Mouse (Mus musculus): ENCODE results near the gene Eif4ebp2. TPM values are rescaled to one million over a fixed set of nuclear protein-coding genes. Genes with fewer than 3 reads are reported as not detected.
A peak's percentile ranks its signal among the peaks of the same experiment; 100 is the strongest.

The Eif4ebp2 gene
- polyA plus RNA-seq, 1 experiment from 2014 or later, result 34.8 TPM

GRCm38 (mm10) chr10:61451463-61451930 is 964 bp downstream of the Eif4ebp2 start:
- no peaks in the 10 kb centered on the region for H3K27me3 ChIP-seq (ENCODE audit: control insufficient read depth, insufficient read depth, low read length)
- H3K9ac ChIP-seq (ENCODE audit: low read length), result peak overlapping the region; percentile 91
- H3K36me3 ChIP-seq (ENCODE audit: control insufficient read depth, insufficient read depth, low read length), result no peaks in the 10 kb centered on the region
- ATAC-seq (ENCODE audit: insufficient read depth, low FRiP score, low TSS enrichment), result no peak
- 12% methylated on average over 8 of the region's 8 CpGs for WGBS
- H3K27ac ChIP-seq (ENCODE audit: low read depth, low read length), result no peak overlapping the region
- H3K4me3 ChIP-seq (ENCODE audit: low read depth, low read length), result peak overlapping the region; percentile 93
- no peaks in the 10 kb centered on the region for H3K9me3 ChIP-seq (ENCODE audit: control insufficient read depth, low read length)
- peak overlapping the region; percentile 69 for H3K4me2 ChIP-seq (ENCODE audit: low read depth)
- H3K4me1 ChIP-seq (ENCODE audit: control insufficient read depth, insufficient read depth, low read length), result peaks cover 5% of the 10 kb centered on the region
- DNase-seq (ENCODE audit: low spot score), result peak; percentile 21

- Histone ChIP-seq H3K36me3 (ENCODE audit: control insufficient read depth, insufficient read depth, low read length) (no peaks in the 10 kb centered on the region), H3K4me3 (ENCODE audit: low read depth, low read length) (no peak overlapping the region), H3K9ac (ENCODE audit: low read length) (no peak overlapping the region), H3K9me3 (ENCODE audit: control insufficient read depth, low read length) (no peaks in the 10 kb centered on the region), H3K27ac (ENCODE audit: low read depth, low read length) (no peak overlapping the region), H3K4me2 (ENCODE audit: low read depth) (no peak overlapping the region), H3K27me3 (ENCODE audit: control insufficient read depth, insufficient read depth, low read length) (no peaks in the 10 kb centered on the region), H3K4me1 (ENCODE audit: control insufficient read depth, insufficient read depth, low read length) (peaks cover 5% of the 10 kb centered on the region)
- 79% methylated on average over 3 of the region's 3 CpGs for WGBS
- no peak for DNase-seq (ENCODE audit: low spot score)
- ATAC-seq (ENCODE audit: insufficient read depth, low FRiP score, low TSS enrichment), result no peak
These were observed 3.6 kb downstream of the Eif4ebp2 start for GRCm38 (mm10) chr10:61448834-61449233.

GRCm38 (mm10) chr10:61447581-61448353 is 4.7 kb downstream of the Eif4ebp2 start:
- H3K9me3 ChIP-seq (ENCODE audit: control insufficient read depth, low read length), result no peaks in the 10 kb centered on the region
- peaks cover 5% of the 10 kb centered on the region for H3K4me1 ChIP-seq (ENCODE audit: control insufficient read depth, insufficient read depth, low read length)
- DNase-seq (ENCODE audit: low spot score) (no peak), ATAC-seq (ENCODE audit: insufficient read depth, low FRiP score, low TSS enrichment) (no peak)
- WGBS, result 89% methylated on average over 10 of the region's 10 CpGs
- no peak overlapping the region for H3K4me3 ChIP-seq (ENCODE audit: low read depth, low read length)
- H3K4me2 ChIP-seq (ENCODE audit: low read depth), result no peak overlapping the region
- no peak overlapping the region for H3K9ac ChIP-seq (ENCODE audit: low read length)
- H3K36me3 ChIP-seq (ENCODE audit: control insufficient read depth, insufficient read depth, low read length), result no peaks in the 10 kb centered on the region
- H3K27ac ChIP-seq (ENCODE audit: low read depth, low read length), result no peak overlapping the region
- H3K27me3 ChIP-seq (ENCODE audit: control insufficient read depth, insufficient read depth, low read length), result no peaks in the 10 kb centered on the region

DNA sequence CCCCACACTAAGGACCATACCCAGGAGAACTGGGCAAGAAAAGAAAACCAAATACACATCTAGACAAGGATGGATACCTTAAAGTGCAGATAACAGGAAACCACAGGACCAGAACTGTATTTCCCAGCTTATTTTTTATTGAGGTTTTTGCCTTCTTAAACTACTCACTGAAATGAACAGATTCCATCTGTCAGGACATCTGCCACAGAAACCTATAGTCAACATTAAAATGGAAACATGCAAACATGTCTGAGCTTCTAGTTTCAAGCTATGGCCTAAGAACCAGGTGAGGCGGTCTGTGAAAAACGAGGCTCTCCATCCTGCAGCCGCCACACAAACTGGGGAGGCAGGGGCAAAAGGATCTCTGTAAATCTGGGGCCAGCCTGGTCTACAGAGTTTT is 7.4 kb downstream of the Eif4ebp2 start:
- H3K4me1 ChIP-seq (ENCODE audit: control insufficient read depth, insufficient read depth, low read length), result no peaks in the 10 kb centered on the region
- ATAC-seq (ENCODE audit: insufficient read depth, low FRiP score, low TSS enrichment), result no peak
- no peak overlapping the region for H3K9ac ChIP-seq (ENCODE audit: low read length)
- H3K36me3 ChIP-seq (ENCODE audit: control insufficient read depth, insufficient read depth, low read length), result no peaks in the 10 kb centered on the region
- no peaks in the 10 kb centered on the region for H3K27me3 ChIP-seq (ENCODE audit: control insufficient read depth, insufficient read depth, low read length)
- no peak overlapping the region for H3K4me2 ChIP-seq (ENCODE audit: low read depth)
- no peaks in the 10 kb centered on the region for H3K9me3 ChIP-seq (ENCODE audit: control insufficient read depth, low read length)
- H3K4me3 ChIP-seq (ENCODE audit: low read depth, low read length), result no peak overlapping the region
- WGBS, result 86% methylated on average over 3 of the region's 3 CpGs
- no peak overlapping the region for H3K27ac ChIP-seq (ENCODE audit: low read depth, low read length)
- no peak for DNase-seq (ENCODE audit: low spot score)

DNA sequence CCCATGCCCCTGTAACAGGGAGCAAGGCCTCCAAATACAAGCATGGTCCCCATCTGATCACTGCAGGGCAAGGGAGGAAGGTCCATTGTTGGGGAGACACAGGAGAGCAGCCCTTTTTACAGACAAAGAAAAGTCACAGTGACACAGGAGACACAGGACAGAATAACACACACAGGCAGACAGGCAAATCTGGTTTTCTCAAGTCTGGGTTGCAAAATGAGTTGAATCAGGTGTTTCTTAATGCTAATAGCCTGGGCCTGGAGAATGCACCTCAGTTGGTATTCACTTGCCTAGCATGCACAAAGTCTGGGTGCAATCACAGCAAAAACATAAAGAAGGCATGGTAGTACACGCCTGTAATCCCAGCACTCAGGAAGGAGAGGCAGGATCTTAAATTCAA is 8.6 kb downstream of the Eif4ebp2 start:
- Histone ChIP-seq H3K9ac (ENCODE audit: low read length) (no peak overlapping the region), H3K36me3 (ENCODE audit: control insufficient read depth, insufficient read depth, low read length) (no peaks in the 10 kb centered on the region), H3K4me2 (ENCODE audit: low read depth) (no peak overlapping the region), H3K4me3 (ENCODE audit: low read depth, low read length) (no peak overlapping the region), H3K27me3 (ENCODE audit: control insufficient read depth, insufficient read depth, low read length) (no peaks in the 10 kb centered on the region), H3K27ac (ENCODE audit: low read depth, low read length) (no peak overlapping the region), H3K4me1 (ENCODE audit: control insufficient read depth, insufficient read depth, low read length) (no peaks in the 10 kb centered on the region), H3K9me3 (ENCODE audit: control insufficient read depth, low read length) (no peaks in the 10 kb centered on the region)
- WGBS, result 75% methylated on average over 1 of the region's 1 CpGs
- no peak for DNase-seq (ENCODE audit: low spot score)
- no peak for ATAC-seq (ENCODE audit: insufficient read depth, low FRiP score, low TSS enrichment)

GRCm38 (mm10) chr10:61443456-61443855 is 9.0 kb downstream of the Eif4ebp2 start:
- Histone ChIP-seq H3K4me1 (ENCODE audit: control insufficient read depth, insufficient read depth, low read length) (no peaks in the 10 kb centered on the region), H3K36me3 (ENCODE audit: control insufficient read depth, insufficient read depth, low read length) (no peaks in the 10 kb centered on the region), H3K9me3 (ENCODE audit: control insufficient read depth, low read length) (no peaks in the 10 kb centered on the region), H3K27ac (ENCODE audit: low read depth, low read length) (no peak overlapping the region), H3K9ac (ENCODE audit: low read length) (no peak overlapping the region), H3K4me3 (ENCODE audit: low read depth, low read length) (no peak overlapping the region), H3K4me2 (ENCODE audit: low read depth) (no peak overlapping the region), H3K27me3 (ENCODE audit: control insufficient read depth, insufficient read depth, low read length) (no peaks in the 10 kb centered on the region)
- 79% methylated on average over 6 of the region's 6 CpGs for WGBS
- DNase-seq (ENCODE audit: low spot score), result no peak
- ATAC-seq (ENCODE audit: insufficient read depth, low FRiP score, low TSS enrichment), result no peak

DNA sequence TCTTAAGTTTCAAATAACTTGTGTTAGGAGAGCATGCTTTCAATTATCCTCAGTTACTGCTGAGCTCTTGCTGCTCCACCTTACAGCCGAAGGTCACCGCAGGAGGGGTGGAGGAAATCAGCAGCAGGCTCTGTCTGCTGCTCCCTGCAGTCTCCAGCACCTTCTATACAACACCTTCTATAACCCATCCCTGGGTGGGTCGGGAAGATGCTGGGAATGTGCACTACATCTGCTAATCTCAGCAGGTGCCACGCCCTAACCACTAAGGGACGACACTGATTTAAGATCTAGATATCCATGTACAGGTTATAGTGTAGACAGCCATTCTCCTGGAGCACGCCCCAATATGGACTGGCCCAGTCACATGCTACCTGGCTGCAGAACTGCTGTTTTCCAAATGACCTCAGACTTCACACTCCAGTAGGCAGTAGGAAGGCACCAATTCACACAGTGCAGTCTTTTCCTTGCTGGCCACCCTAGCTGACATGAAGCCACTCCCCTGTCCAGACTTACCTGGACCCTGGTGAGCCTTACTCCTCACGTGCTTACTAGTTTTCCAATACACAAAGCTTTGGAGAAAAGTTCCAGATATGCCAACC is 12.2 kb downstream of the Eif4ebp2 start:
- DNase-seq (ENCODE audit: low spot score) (no peak), ATAC-seq (ENCODE audit: insufficient read depth, low FRiP score, low TSS enrichment) (no peak)
- Histone ChIP-seq H3K27me3 (ENCODE audit: control insufficient read depth, insufficient read depth, low read length) (no peaks in the 10 kb centered on the region), H3K4me1 (ENCODE audit: control insufficient read depth, insufficient read depth, low read length) (no peaks in the 10 kb centered on the region), H3K9ac (ENCODE audit: low read length) (no peak overlapping the region), H3K9me3 (ENCODE audit: control insufficient read depth, low read length) (no peaks in the 10 kb centered on the region), H3K27ac (ENCODE audit: low read depth, low read length) (no peak overlapping the region), H3K36me3 (ENCODE audit: control insufficient read depth, insufficient read depth, low read length) (no peaks in the 10 kb centered on the region; the same call in 1 of the 2 replicates), H3K4me3 (ENCODE audit: low read depth, low read length) (no peak overlapping the region), H3K4me2 (ENCODE audit: low read depth) (no peak overlapping the region)
- WGBS, result 88% methylated on average over 7 of the region's 7 CpGs

DNA sequence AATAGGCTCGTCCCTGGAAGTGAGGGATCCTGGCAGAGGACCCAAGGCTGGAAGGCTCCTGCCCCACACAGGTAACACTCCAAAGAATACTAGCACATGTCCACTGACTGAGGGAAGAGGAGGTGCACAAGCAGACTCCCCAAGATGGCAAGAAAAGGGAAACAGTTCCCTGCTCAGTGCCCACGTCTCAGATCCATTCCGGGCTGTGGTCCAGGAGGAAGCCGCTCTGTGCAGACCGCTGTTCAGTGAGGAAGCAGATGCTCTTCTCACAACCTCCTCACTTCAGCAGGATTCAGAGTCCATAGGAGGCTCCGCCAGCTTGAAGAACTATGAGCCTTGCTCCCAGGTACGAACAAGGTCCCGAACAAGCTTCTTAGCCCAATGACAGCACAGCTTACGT is 21.1 kb downstream of the Eif4ebp2 start:
- Histone ChIP-seq H3K36me3 (ENCODE audit: control insufficient read depth, insufficient read depth, low read length) (peaks cover 13% of the 10 kb centered on the region), H3K9me3 (ENCODE audit: control insufficient read depth, low read length) (no peaks in the 10 kb centered on the region), H3K4me2 (ENCODE audit: low read depth) (no peak overlapping the region), H3K4me1 (ENCODE audit: control insufficient read depth, insufficient read depth, low read length) (no peaks in the 10 kb centered on the region), H3K27ac (ENCODE audit: low read depth, low read length) (no peak overlapping the region), H3K9ac (ENCODE audit: low read length) (no peak overlapping the region), H3K4me3 (ENCODE audit: low read depth, low read length) (no peak overlapping the region), H3K27me3 (ENCODE audit: control insufficient read depth, insufficient read depth, low read length) (no peaks in the 10 kb centered on the region)
- no peak for DNase-seq (ENCODE audit: low spot score)
- ATAC-seq (ENCODE audit: insufficient read depth, low FRiP score, low TSS enrichment), result no peak
- 93% methylated on average over 9 of the region's 9 CpGs for WGBS

- H3K4me1 ChIP-seq (ENCODE audit: control insufficient read depth, insufficient read depth, low read length), result no peaks in the 10 kb centered on the region
- H3K9me3 ChIP-seq (ENCODE audit: control insufficient read depth, low read length), result no peaks in the 10 kb centered on the region
- DNase-seq (ENCODE audit: low spot score) (no peak), ATAC-seq (ENCODE audit: insufficient read depth, low FRiP score, low TSS enrichment) (no peak)
- no peak overlapping the region for H3K27ac ChIP-seq (ENCODE audit: low read depth, low read length)
- H3K4me2 ChIP-seq (ENCODE audit: low read depth), result no peak overlapping the region
- H3K36me3 ChIP-seq (ENCODE audit: control insufficient read depth, insufficient read depth, low read length), result peaks cover 13% of the 10 kb centered on the region
- whole genome bisulfite sequencing, result 94% methylated on average over 5 of the region's 5 CpGs
- no peaks in the 10 kb centered on the region for H3K27me3 ChIP-seq (ENCODE audit: control insufficient read depth, insufficient read depth, low read length)
- no peak overlapping the region for H3K4me3 ChIP-seq (ENCODE audit: low read depth, low read length)
- H3K9ac ChIP-seq (ENCODE audit: low read length), result no peak overlapping the region
These were observed 23.4 kb downstream of the Eif4ebp2 start for GRCm38 (mm10) chr10:61429043-61429442.

Measured in neural tube, embryonic 11.5 days (tissue).